Mouse (Mus musculus): ENCODE data around the gene Haus5.
A peak's percentile ranks its signal among the peaks of the same experiment; 100 is the strongest.

Gene Haus5

DNA sequence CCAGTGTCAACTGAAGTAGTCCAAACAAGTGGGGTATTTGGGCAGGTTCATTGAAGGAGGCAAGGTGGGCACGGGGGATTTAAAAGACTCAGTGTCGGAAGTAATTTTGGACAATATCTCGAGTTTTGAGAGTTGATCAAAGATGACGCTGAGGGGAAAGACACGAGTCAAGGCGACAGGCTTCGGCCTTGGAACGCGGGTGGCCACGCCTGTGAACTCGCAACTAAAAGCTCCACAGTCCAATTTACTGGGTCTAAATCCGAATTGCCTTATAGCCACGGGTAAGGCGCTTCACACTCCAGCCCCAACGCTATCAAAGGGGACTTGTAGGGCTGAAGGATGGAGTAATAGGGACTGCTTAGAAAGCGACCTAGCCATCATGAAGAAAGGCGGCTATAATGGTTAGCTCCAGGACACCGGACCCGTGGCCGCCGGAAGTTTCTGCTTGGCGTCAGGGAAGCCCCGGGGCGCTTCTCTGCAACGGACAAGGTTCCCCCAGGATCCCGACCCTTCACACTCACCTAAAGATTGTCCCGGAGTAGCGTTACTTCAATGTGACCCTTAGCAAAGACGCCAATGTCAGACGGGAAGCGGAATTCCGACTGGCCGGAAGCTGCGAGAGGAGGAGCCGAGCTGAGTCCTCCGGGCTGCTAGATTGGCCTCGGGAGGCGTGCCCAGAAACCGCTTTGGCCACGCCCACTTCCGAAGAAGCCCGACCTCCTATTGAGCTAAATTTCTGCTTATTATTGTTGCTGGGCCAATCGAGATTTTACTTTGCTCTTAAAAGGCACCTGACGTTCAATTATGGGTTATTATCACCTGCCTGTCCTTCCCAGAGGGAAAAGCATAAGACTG is 39.0 kb downstream of the Haus5 start, which contains the start of gene Cox6b1:
Gene Cox6b1, minus strand, starts transcription at position 622 of the 855 bp plus-strand sequence.
- peak; percentile 61 to 72 for DNase-seq (ENCODE audit: low spot score in 2 of 2)

DNA sequence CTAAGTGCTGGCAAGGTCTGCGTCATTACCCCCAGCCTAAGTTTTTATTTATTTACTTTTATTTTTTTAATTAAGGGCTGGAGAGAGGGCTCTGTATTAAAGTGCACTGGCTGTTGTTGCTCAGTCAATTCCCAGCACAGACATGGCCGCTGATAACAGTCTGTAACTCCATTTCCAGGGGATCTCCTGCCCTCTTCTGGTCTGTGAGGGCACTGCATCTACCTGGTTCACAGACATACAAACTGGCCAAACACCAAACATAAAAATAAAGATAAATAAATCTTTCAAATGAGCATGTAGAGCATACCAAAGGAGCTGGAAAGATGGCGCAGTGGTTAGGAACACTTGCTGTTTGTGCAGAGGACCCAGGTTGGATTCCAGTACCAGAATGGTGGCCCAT is 45.6 kb downstream of the Haus5 start:
- DNase-seq (ENCODE audit: low spot score in 2 of 2), result no peak

DNA sequence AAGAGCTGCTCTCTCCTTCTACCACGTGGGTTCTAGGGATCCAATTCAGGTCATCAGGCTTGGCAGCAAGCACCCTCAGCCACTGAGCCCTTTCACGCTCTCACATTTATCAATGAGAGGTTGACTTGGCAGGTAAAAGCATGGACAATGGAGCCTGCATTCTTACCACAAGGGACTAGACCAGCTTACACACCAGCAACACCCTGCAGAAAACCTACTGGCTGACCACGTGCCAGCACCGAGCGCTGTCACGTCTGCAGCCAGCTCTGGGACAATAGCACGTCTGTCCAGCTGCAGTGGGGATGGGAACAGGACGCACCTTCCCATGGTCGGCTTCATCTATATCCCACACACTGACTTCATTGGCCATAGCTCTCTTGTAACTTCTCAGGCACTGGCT is 46.1 kb downstream of the Haus5 start:
- no peak for DNase-seq (ENCODE audit: low spot score in 2 of 2)

- DNase-seq (ENCODE audit: low spot score in 2 of 2), result no peak
Measured at GRCm38 (mm10) chr7:30615049-30615760, 49.6 kb downstream of the Haus5 start.

- DNase-seq (ENCODE audit: low spot score in 2 of 2), result no peak
Measured at GRCm38 (mm10) chr7:30614454-30614853, 50.3 kb downstream of the Haus5 start.

- peak; percentile 28 to 29 for DNase-seq (ENCODE audit: low spot score in 2 of 2)
Measured at GRCm38 (mm10) chr7:30613529-30614112, 51.2 kb downstream of the Haus5 start.

DNA sequence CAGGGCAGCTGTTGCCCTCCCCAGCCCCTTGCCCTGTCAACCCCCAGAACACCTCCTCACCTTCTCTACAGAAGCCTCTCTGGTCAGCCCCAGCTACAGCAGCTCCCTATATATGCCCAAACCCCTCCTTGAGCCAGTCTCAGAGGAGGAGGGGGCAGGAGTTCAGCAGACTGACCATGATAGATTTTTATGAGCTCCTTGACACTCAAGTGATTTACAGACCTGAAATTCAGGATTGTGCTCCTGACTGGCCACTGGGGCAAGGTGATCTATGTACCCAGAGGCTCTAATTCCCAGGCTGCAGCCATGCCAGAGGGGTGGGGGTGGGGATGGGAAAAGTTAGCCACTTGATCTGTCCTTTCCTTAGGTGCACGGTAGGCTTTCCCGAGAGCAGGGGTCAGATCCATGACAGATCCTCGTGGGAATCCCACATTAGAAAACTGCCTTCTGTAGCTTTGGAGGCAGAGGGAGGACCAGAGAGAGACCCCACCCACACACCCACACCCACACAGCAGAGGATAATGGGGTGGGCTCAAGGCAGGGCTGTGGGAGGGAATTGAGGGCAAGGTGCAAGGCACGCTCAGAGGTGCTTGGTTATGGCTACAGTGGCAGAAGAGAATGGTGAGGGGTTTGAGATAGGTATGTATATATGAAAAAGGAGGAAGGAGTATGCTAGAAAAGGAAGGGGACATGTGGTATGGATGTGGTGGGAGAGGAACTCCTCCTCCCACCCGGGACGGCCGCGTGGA is 52.0 kb downstream of the Haus5 start, which contains the start of gene Upk1a:
Gene Upk1a, minus strand, starts transcription at position 194 of the 749 bp plus-strand sequence.
- no peak for DNase-seq (ENCODE audit: low spot score in 2 of 2)

- DNase-seq (ENCODE audit: low spot score in 2 of 2), result no peak
Measured at GRCm38 (mm10) chr7:30610043-30610442, 54.8 kb downstream of the Haus5 start.

GRCm38 (mm10) chr7:30608476-30608875 is 56.3 kb downstream of the Haus5 start:
- DNase-seq (ENCODE audit: low spot score in 2 of 2), result no peak

DNA sequence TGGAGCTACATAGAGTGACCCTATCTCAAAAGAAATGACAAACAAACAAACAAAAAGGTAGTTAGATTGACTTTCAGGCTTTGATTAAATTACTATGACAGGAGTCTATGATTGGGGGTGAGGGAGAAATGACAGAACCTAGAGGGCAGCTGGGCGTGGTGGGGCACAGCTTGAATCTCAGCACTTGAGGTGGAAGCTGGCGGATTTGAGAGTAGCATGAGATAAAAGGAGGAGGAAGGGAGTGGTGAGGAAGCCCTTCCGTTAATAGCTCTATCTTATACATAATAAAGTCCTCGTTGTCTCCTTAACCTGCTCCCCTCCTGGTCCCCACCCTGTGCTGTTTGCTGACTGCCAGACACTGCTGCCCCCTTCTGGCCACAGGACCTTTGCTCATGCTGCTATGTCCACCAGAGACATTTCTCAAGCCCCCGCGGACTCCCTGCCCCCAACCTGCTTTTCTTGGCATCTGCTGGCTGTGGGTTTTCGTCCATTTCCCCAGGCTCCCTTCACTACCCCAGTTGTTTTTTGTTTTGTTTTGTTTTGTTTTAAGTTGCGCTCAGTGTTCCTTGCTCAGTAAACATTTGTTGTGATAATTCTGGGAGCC is 57.0 kb downstream of the Haus5 start:
- DNase-seq (ENCODE audit: low spot score in 2 of 2), result peak in 1 of 2 experiments; percentile 21

GRCm38 (mm10) chr7:30604944-30605343 is 59.9 kb downstream of the Haus5 start:
- DNase-seq (ENCODE audit: low spot score in 2 of 2), result no peak

GRCm38 (mm10) chr7:30604424-30604823 is 60.4 kb downstream of the Haus5 start:
- no peak for DNase-seq (ENCODE audit: low spot score in 2 of 2)

Data from frontal cortex, postnatal 25 days (tissue).